8 mouse cellular contexts compared by ENCODE assay signal in the genomic region with DNA sequence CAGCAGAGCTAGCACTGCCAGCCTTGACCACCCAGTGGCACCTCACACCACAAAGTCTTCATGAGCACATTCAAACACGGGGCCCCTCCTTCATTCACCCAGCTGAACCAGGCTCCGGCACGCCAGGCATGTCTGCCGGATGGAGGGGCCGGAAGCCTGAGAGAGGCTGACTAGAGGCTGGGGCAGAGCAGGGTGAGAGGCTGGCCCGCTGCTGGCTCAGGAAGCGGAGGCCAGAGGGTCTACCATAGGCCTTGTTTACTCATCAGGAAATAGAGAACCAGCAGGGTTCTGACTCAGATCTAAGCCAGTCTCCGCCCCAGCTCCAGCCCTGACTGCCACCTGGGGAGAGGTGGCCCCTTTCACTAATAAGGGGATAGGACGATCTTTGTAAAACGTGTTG. TPM values are rescaled to one million over a fixed set of nuclear protein-coding genes. Genes with fewer than 3 reads are reported as not detected.
A peak's percentile ranks its signal among the peaks of the same experiment; 100 is the strongest.
DNase-seq lines count a peak whose midpoint lies in the region.

No protein-coding gene starts in this region.

- no peaks in the 10 kb centered on the region for H3K9me3 ChIP-seq in embryonic facial prominence, embryonic 10.5 days
- H3K9me3 ChIP-seq in limb, embryonic 10.5 days (replicated peaks) = no peaks in the 10 kb centered on the region

- H3K4me3 ChIP-seq in embryonic facial prominence, embryonic 10.5 days = peak overlapping the region; percentile 38; the same call in 1 of the 2 replicates
- peak overlapping the region; percentile 31 for H3K4me3 ChIP-seq in limb, embryonic 10.5 days

- DNase-seq in NIH3T3 (ENCODE audit: low read depth) = peak; percentile 72
- peak; percentile 72 for DNase-seq in embryonic facial prominence, embryonic 10.5 days (ENCODE audit: low spot score)
- DNase-seq in heart, postnatal 4 days = peak; percentile 62
- DNase-seq in limb, embryonic 10.5 days (ENCODE audit: low spot score) = peak; percentile 71
- peak; percentile 54 for DNase-seq in mesoderm, embryonic 11.5 days (ENCODE audit: low read depth, low spot score)
- DNase-seq in thymus, postnatal 0 days (ENCODE audit: low spot score) = peak; percentile 75
- no peak for DNase-seq in gastrocnemius, postnatal 10 days
- DNase-seq in c-Kit-positive CD71-positive TER-119-positive erythroid progenitor cells, embryonic 14.5 days (ENCODE audit: low spot score) = no peak

- 12% methylated on average over 10 of the region's 10 CpGs for WGBS in embryonic facial prominence, embryonic 10.5 days
- 12% methylated on average over 10 of the region's 10 CpGs for WGBS in limb, embryonic 10.5 days

- peaks cover 63% of the 10 kb centered on the region for H3K27me3 ChIP-seq in embryonic facial prominence, embryonic 10.5 days (replicated peaks; ENCODE audit: low read depth, poor library complexity, severe bottlenecking)
- peaks cover 16% of the 10 kb centered on the region for H3K27me3 ChIP-seq in limb, embryonic 10.5 days (ENCODE audit: low read depth, poor library complexity, severe bottlenecking)

- H3K4me1 ChIP-seq in embryonic facial prominence, embryonic 10.5 days = peaks cover 86% of the 10 kb centered on the region
- H3K4me1 ChIP-seq in limb, embryonic 10.5 days = peaks cover 89% of the 10 kb centered on the region

- H3K36me3 ChIP-seq in embryonic facial prominence, embryonic 10.5 days (replicated peaks) = no peaks in the 10 kb centered on the region
- H3K36me3 ChIP-seq in limb, embryonic 10.5 days = no peaks in the 10 kb centered on the region

- peak overlapping the region; percentile 83 for H3K27ac ChIP-seq in embryonic facial prominence, embryonic 10.5 days (replicated peaks)
- peak overlapping the region; percentile 87 for H3K27ac ChIP-seq in limb, embryonic 10.5 days

RNA-seq across cellular contexts. Expression of gene Lrrc71, which starts 16.7 kb away (rescaled TPM):
- polyA plus RNA-seq in embryonic facial prominence, embryonic 10.5 days (2016; fragmentation: Nextera tagmentation; extraction: Ambion mirVana) = 0.28 and 0.41 TPM in 2 replicates
- under 1 TPM; 0.50 to 0.57 TPM for total RNA-seq in heart, postnatal 4 days (2021)
- polyA plus RNA-seq in limb, embryonic 10.5 days (2016; fragmentation: Nextera tagmentation; extraction: Ambion mirVana) = 0.31 and 0.43 TPM in 2 replicates
- polyA plus RNA-seq in thymus, postnatal 0 days (2015; fragmentation: Nextera tagmentation; extraction: Ambion mirVana) = 0.42 and 0.66 TPM in 2 replicates
- total RNA-seq in gastrocnemius, postnatal 10 days (2021) = under 1 TPM in 1 of 2 experiments, not detected in 1; 0.11 TPM

RNA-seq across cellular contexts. Expression of gene Ntrk1, which starts 29.9 kb away (rescaled TPM):
- polyA plus RNA-seq in embryonic facial prominence, embryonic 10.5 days (2016; fragmentation: Nextera tagmentation; extraction: Ambion mirVana) = 10.7 and 11.0 TPM in 2 replicates
- under 1 TPM; 0.09 to 0.10 TPM for total RNA-seq in heart, postnatal 4 days (2021)
- 0.28 and 0.29 TPM in 2 replicates for polyA plus RNA-seq in limb, embryonic 10.5 days (2016; fragmentation: Nextera tagmentation; extraction: Ambion mirVana)
- polyA plus RNA-seq in thymus, postnatal 0 days (2015; fragmentation: Nextera tagmentation; extraction: Ambion mirVana) = 0.15 and 0.48 TPM in 2 replicates
- total RNA-seq in gastrocnemius, postnatal 10 days (2021) = under 1 TPM; 0.09 TPM

RNA-seq across cellular contexts. Expression of gene Insrr, which starts 31.7 kb away (rescaled TPM):
- 0.49 and 0.54 TPM in 2 replicates for polyA plus RNA-seq in embryonic facial prominence, embryonic 10.5 days (2016; fragmentation: Nextera tagmentation; extraction: Ambion mirVana)
- total RNA-seq in heart, postnatal 4 days (2021) = under 1 TPM in 1 of 2 experiments, not detected in 1; 0.07 TPM
- 0.05 and 0.16 TPM in 2 replicates for polyA plus RNA-seq in limb, embryonic 10.5 days (2016; fragmentation: Nextera tagmentation; extraction: Ambion mirVana)
- polyA plus RNA-seq in thymus, postnatal 0 days (2015; fragmentation: Nextera tagmentation; extraction: Ambion mirVana) = 0.04 and 0.05 TPM in 2 replicates
- total RNA-seq in gastrocnemius, postnatal 10 days (2021) = under 1 TPM; 0.19 to 0.56 TPM

RNA-seq across cellular contexts. Expression of gene Pear1, which starts 59.0 kb away (rescaled TPM):
- 12.2 and 13.4 TPM in 2 replicates for polyA plus RNA-seq in embryonic facial prominence, embryonic 10.5 days (2016; fragmentation: Nextera tagmentation; extraction: Ambion mirVana)
- total RNA-seq in heart, postnatal 4 days (2021) = 10 to 100 TPM; 24.8 to 26.1 TPM
- 13.8 and 17.7 TPM in 2 replicates for polyA plus RNA-seq in limb, embryonic 10.5 days (2016; fragmentation: Nextera tagmentation; extraction: Ambion mirVana)
- 3.5 and 3.6 TPM in 2 replicates for polyA plus RNA-seq in thymus, postnatal 0 days (2015; fragmentation: Nextera tagmentation; extraction: Ambion mirVana)
- 10 to 100 TPM; 19.6 to 19.7 TPM for total RNA-seq in gastrocnemius, postnatal 10 days (2021)

Comparison
In these comparisons a context has a peak if more than half of its experiments do, and no peak if none do; other contexts are left out.
1. DNase-seq: peak in NIH3T3 (single experiment), embryonic facial prominence, embryonic 10.5 days (single experiment), heart, postnatal 4 days (single experiment), limb, embryonic 10.5 days (single experiment), mesoderm, embryonic 11.5 days (single experiment) and thymus, postnatal 0 days (single experiment); none in gastrocnemius, postnatal 10 days (single experiment) and c-Kit-positive CD71-positive TER-119-positive erythroid progenitor cells, embryonic 14.5 days (single experiment).